Mouse (Mus musculus) layer of hippocampus, adult 8-10 months (tissue): ENCODE measurements around the gene Ccdc152. TPM values are rescaled to one million over a fixed set of nuclear protein-coding genes. Genes with fewer than 3 reads are reported as not detected.
"Not testable (repeated sequence)": the region's sequence is repeated elsewhere in the genome, so short reads cannot be mapped to it uniquely, and the experiment has no call there.

Experiments
- DNase-seq, 2 experiments: peaks; one replicate each; pipeline ENCODE4 v3.0.0; 2022; ENCODE audit warnings: low spot score in 2 of 2
- total RNA-seq, 4 experiments: library from RNA; stranded (reverse); gene quantifications; 2 replicates each; pipeline ENCODE4 v1.2.4; 2022

The Ccdc152 gene
- total RNA-seq, 4 experiments from 2014 or later, result not detected

GRCm38 (mm10) chr15:3279242-3279641 is 24.1 kb downstream of the Ccdc152 start:
- no peak for DNase-seq

GRCm38 (mm10) chr15:3277391-3277790 is 25.9 kb downstream of the Ccdc152 start:
- DNase-seq, result no peak

GRCm38 (mm10) chr15:3273191-3273590 is 30.1 kb downstream of the Ccdc152 start:
- DNase-seq, result no peak

GRCm38 (mm10) chr15:3271216-3271615 is 32.1 kb downstream of the Ccdc152 start:
- no peak for DNase-seq

- DNase-seq, result peak; percentile 34 to 58
Observed at GRCm38 (mm10) chr15:3270646-3271077, 32.7 kb downstream of the Ccdc152 start.

GRCm38 (mm10) chr15:3269996-3270645 is 33.2 kb downstream of the Ccdc152 start:
- DNase-seq, result no peak

GRCm38 (mm10) chr15:3269496-3269895 is 33.8 kb downstream of the Ccdc152 start:
- DNase-seq, result no peak

- DNase-seq, result no peak
Observed at GRCm38 (mm10) chr15:3268247-3268646, 35.1 kb downstream of the Ccdc152 start, which contains the start of gene Selenop. TSS of gene Selenop (plus strand) at chr15:3268547.

- DNase-seq, result no peak
Observed at GRCm38 (mm10) chr15:3264828-3265227, 38.5 kb downstream of the Ccdc152 start.

GRCm38 (mm10) chr15:3264293-3264692 is 39.0 kb downstream of the Ccdc152 start:
- DNase-seq, result no peak

GRCm38 (mm10) chr15:3262883-3263282 is 40.4 kb downstream of the Ccdc152 start:
- no peak for DNase-seq

- no peak for DNase-seq
Observed at GRCm38 (mm10) chr15:3260309-3260708, 43.0 kb downstream of the Ccdc152 start.

GRCm38 (mm10) chr15:3259025-3259424 is 44.3 kb downstream of the Ccdc152 start:
- DNase-seq, result no peak

GRCm38 (mm10) chr15:3251718-3252067 is 51.6 kb downstream of the Ccdc152 start:
- no peak for DNase-seq

GRCm38 (mm10) chr15:3251031-3251717 is 52.2 kb downstream of the Ccdc152 start:
- no peak for DNase-seq

- DNase-seq, result no peak
Observed at GRCm38 (mm10) chr15:3250620-3251019, 52.7 kb downstream of the Ccdc152 start.

GRCm38 (mm10) chr15:3245036-3245435 is 58.3 kb downstream of the Ccdc152 start:
- not testable (repeated sequence) for DNase-seq

GRCm38 (mm10) chr15:3237963-3238362 is 65.4 kb downstream of the Ccdc152 start:
- peak; percentile 11 to 26 for DNase-seq

- DNase-seq, result no peak
Observed at GRCm38 (mm10) chr15:3236338-3236737, 67.0 kb downstream of the Ccdc152 start.

- DNase-seq, result no peak
Observed at GRCm38 (mm10) chr15:3233837-3234551, 69.3 kb downstream of the Ccdc152 start.

GRCm38 (mm10) chr15:3232168-3232835 is 71.0 kb downstream of the Ccdc152 start:
- DNase-seq, result peak in 1 of 2 experiments; percentile 17

GRCm38 (mm10) chr15:3231004-3231403 is 72.3 kb downstream of the Ccdc152 start:
- no peak for DNase-seq
